Mouse (Mus musculus) liver, embryonic 15.5 days (tissue): ENCODE results near the gene Pax1. TPM values are rescaled to one million over a fixed set of nuclear protein-coding genes. Genes with fewer than 3 reads are reported as not detected.

ENCODE experiments used
- ATAC-seq: fragments of 200-750 bp; cut with Nextera tagmentation; 2 replicates; pipeline ENCODE4 v1.8.0; 2017; ENCODE audit warnings: moderate number of reproducible peaks, mild to moderate bottlenecking, moderate library complexity; ENCODE audit not compliant: insufficient read depth
- H3K27ac ChIP-seq: fragments of 300-500 bp; sonication (generic); replicated peaks from 2 replicates; pipeline ENCODE4 v1.5.1; 2015; ENCODE audit warnings: mild to moderate bottlenecking, inconsistent platforms
- H3K27me3 ChIP-seq: fragments of 300-500 bp; sonication (generic); 2 replicates; pipeline ENCODE4 v1.6.1; 2015; ENCODE audit warnings: mild to moderate bottlenecking, inconsistent platforms
- H3K36me3 ChIP-seq: fragments of 300-500 bp; sonication (generic); replicated peaks from 2 replicates; pipeline ENCODE4 v1.6.1; 2015; ENCODE audit warnings: moderate library complexity, mild to moderate bottlenecking, inconsistent platforms
- H3K4me1 ChIP-seq: fragments of 300-500 bp; sonication (generic); replicated peaks from 2 replicates; pipeline ENCODE4 v1.6.1; 2015; ENCODE audit warnings: inconsistent platforms
- H3K4me2 ChIP-seq: fragments of 300-500 bp; sonication (generic); 2 replicates; pipeline ENCODE4 v1.6.1; 2015; ENCODE audit warnings: moderate library complexity, mild to moderate bottlenecking, inconsistent platforms
- H3K4me3 ChIP-seq: fragments of 300-500 bp; sonication (generic); replicated peaks from 2 replicates; pipeline ENCODE4 v1.5.1; 2015; ENCODE audit warnings: mild to moderate bottlenecking, inconsistent platforms
- H3K9ac ChIP-seq: fragments of 300-500 bp; sonication (generic); 2 replicates; pipeline ENCODE4 v1.6.1; 2015; ENCODE audit warnings: moderate library complexity, mild to moderate bottlenecking, inconsistent platforms
- H3K9me3 ChIP-seq: fragments of 300-500 bp; sonication (generic); replicated peaks from 2 replicates; pipeline ENCODE4 v1.6.1; 2016; ENCODE audit warnings: inconsistent platforms
- WGBS: fragments of 180-500 bp; shearing (Covaris S2); methylation state at CpG from one replicate; pipeline ENCODE4 v1.1.7; 2015; ENCODE audit warnings: mixed read lengths; ENCODE audit not compliant: insufficient replicate concordance; 5-methylcytosine and 5-hydroxymethylcytosine counted together
- polyA plus RNA-seq: library from polyadenylated mRNA; unstranded; fragments of >200 nt; fragmentation: Nextera tagmentation; extraction: Ambion mirVana; gene quantifications from 2 replicates; pipeline ENCODE4 v1.2.1, GENCODE M21; 2015

Pax1 gene
- polyA plus RNA-seq, 1 experiment from 2014 or later: not detected

GRCm38 (mm10) chr2:147372947-147373666 is 11.4 kb downstream of the Pax1 start:
- Histone ChIP-seq H3K36me3 (no peaks in the 10 kb centered on the region), H3K4me1 (no peaks in the 10 kb centered on the region), H3K9me3 (no peaks in the 10 kb centered on the region), H3K27me3 (peaks cover 79% of the 10 kb centered on the region), H3K4me2 (no peak overlapping the region), H3K27ac (no peak overlapping the region), H3K9ac (no peak overlapping the region), H3K4me3 (no peak overlapping the region)
- WGBS: 2% methylated on average over 28 of the region's 28 CpGs
- no peak for ATAC-seq

- ATAC-seq: no peak
- no peak overlapping the region for H3K4me2 ChIP-seq
These were observed 11.9 kb downstream of the Pax1 start for GRCm38 (mm10) chr2:147373667-147374007.

GRCm38 (mm10) chr2:147374245-147374644 is 12.5 kb downstream of the Pax1 start:
- Histone ChIP-seq H3K36me3 (no peaks in the 10 kb centered on the region), H3K27ac (no peak overlapping the region), H3K4me2 (no peak overlapping the region), H3K9me3 (no peaks in the 10 kb centered on the region), H3K4me1 (no peaks in the 10 kb centered on the region), H3K4me3 (no peak overlapping the region), H3K27me3 (peaks cover 74% of the 10 kb centered on the region), H3K9ac (no peak overlapping the region)
- no peak for ATAC-seq
- under 1% methylated on average over 4 of the region's 4 CpGs for WGBS

More at GRCm38 (mm10) chr2:147373667-147374007, 11.9 kb downstream of the Pax1 start:
- WGBS: 1% methylated on average over 19 of the region's 19 CpGs
- Histone ChIP-seq H3K27me3 (peaks cover 74% of the 10 kb centered on the region), H3K9ac (no peak overlapping the region), H3K36me3 (no peaks in the 10 kb centered on the region), H3K4me3 (no peak overlapping the region), H3K27ac (no peak overlapping the region), H3K4me1 (no peaks in the 10 kb centered on the region), H3K9me3 (no peaks in the 10 kb centered on the region)

- 8% methylated on average over 8 of the region's 8 CpGs for WGBS
- no peak for ATAC-seq
- Histone ChIP-seq H3K4me2 (no peak overlapping the region), H3K36me3 (no peaks in the 10 kb centered on the region), H3K9ac (no peak overlapping the region), H3K27me3 (peaks cover 65% of the 10 kb centered on the region), H3K4me3 (no peak overlapping the region), H3K9me3 (no peaks in the 10 kb centered on the region), H3K4me1 (no peaks in the 10 kb centered on the region), H3K27ac (no peak overlapping the region)
These were observed 13.4 kb downstream of the Pax1 start for GRCm38 (mm10) chr2:147375019-147375715.

GRCm38 (mm10) chr2:147378934-147379333 is 17.2 kb downstream of the Pax1 start:
- Histone ChIP-seq H3K9me3 (no peaks in the 10 kb centered on the region), H3K4me3 (no peak overlapping the region), H3K4me2 (no peak overlapping the region), H3K27ac (no peak overlapping the region), H3K9ac (no peak overlapping the region), H3K36me3 (no peaks in the 10 kb centered on the region), H3K27me3 (peaks cover 30% of the 10 kb centered on the region), H3K4me1 (no peaks in the 10 kb centered on the region)
- ATAC-seq: no peak
- WGBS: 7% methylated on average over 4 of the region's 4 CpGs

GRCm38 (mm10) chr2:147383373-147383772 is 21.6 kb downstream of the Pax1 start:
- H3K4me1 ChIP-seq: no peaks in the 10 kb centered on the region
- no peaks in the 10 kb centered on the region for H3K36me3 ChIP-seq
- no peaks in the 10 kb centered on the region for H3K9me3 ChIP-seq
- no peak overlapping the region for H3K27ac ChIP-seq
- no peak for ATAC-seq
- no peak overlapping the region for H3K4me2 ChIP-seq
- no peak overlapping the region for H3K4me3 ChIP-seq
- WGBS: 74% methylated on average over 2 of the region's 2 CpGs
- H3K9ac ChIP-seq: no peak overlapping the region
- no peaks in the 10 kb centered on the region for H3K27me3 ChIP-seq

- 42% methylated on average over 5 of the region's 5 CpGs for WGBS
- H3K36me3 ChIP-seq: no peaks in the 10 kb centered on the region
- no peak for ATAC-seq
- H3K27me3 ChIP-seq: no peaks in the 10 kb centered on the region
- no peak overlapping the region for H3K4me3 ChIP-seq
- H3K4me2 ChIP-seq: no peak overlapping the region
- H3K9me3 ChIP-seq: no peaks in the 10 kb centered on the region
- H3K27ac ChIP-seq: no peak overlapping the region
- no peaks in the 10 kb centered on the region for H3K4me1 ChIP-seq
- no peak overlapping the region for H3K9ac ChIP-seq
These were observed 25.2 kb downstream of the Pax1 start for GRCm38 (mm10) chr2:147386949-147387348.

- no peaks in the 10 kb centered on the region for H3K9me3 ChIP-seq
- no peak overlapping the region for H3K4me3 ChIP-seq
- H3K9ac ChIP-seq: no peak overlapping the region
- no peak overlapping the region for H3K4me2 ChIP-seq
- no peaks in the 10 kb centered on the region for H3K36me3 ChIP-seq
- no peak overlapping the region for H3K27ac ChIP-seq
- no peaks in the 10 kb centered on the region for H3K27me3 ChIP-seq
- no peak for ATAC-seq
- WGBS: 39% methylated on average over 1 of the region's 1 CpGs
- no peaks in the 10 kb centered on the region for H3K4me1 ChIP-seq
These were observed 47.6 kb downstream of the Pax1 start for GRCm38 (mm10) chr2:147409323-147409722.

- WGBS: 73% methylated on average over 3 of the region's 3 CpGs
- no peaks in the 10 kb centered on the region for H3K36me3 ChIP-seq
- ATAC-seq: no peak
These were observed 53.3 kb downstream of the Pax1 start for GRCm38 (mm10) chr2:147415037-147415436.

GRCm38 (mm10) chr2:147424582-147425255 is 63.0 kb downstream of the Pax1 start:
- Histone ChIP-seq H3K4me3 (no peak overlapping the region), H3K36me3 (no peaks in the 10 kb centered on the region), H3K27ac (no peak overlapping the region), H3K4me1 (no peaks in the 10 kb centered on the region), H3K4me2 (no peak overlapping the region), H3K9ac (no peak overlapping the region), H3K27me3 (no peaks in the 10 kb centered on the region), H3K9me3 (no peaks in the 10 kb centered on the region)
- ATAC-seq: no peak
- WGBS: 46% methylated on average over 10 of the region's 10 CpGs

More at GRCm38 (mm10) chr2:147415037-147415436, 53.3 kb downstream of the Pax1 start:
- Histone ChIP-seq H3K27me3 (no peaks in the 10 kb centered on the region), H3K4me2 (no peak overlapping the region), H3K9ac (no peak overlapping the region), H3K27ac (no peak overlapping the region), H3K4me3 (no peak overlapping the region), H3K4me1 (no peaks in the 10 kb centered on the region), H3K9me3 (no peaks in the 10 kb centered on the region)

GRCm38 (mm10) chr2:147429607-147430356 is 68.1 kb downstream of the Pax1 start:
- H3K27ac ChIP-seq: no peak overlapping the region
- no peak overlapping the region for H3K4me2 ChIP-seq
- no peak for ATAC-seq
- WGBS: 20% methylated on average over 1 of the region's 1 CpGs
- no peaks in the 10 kb centered on the region for H3K4me1 ChIP-seq
- H3K4me3 ChIP-seq: no peak overlapping the region
- no peaks in the 10 kb centered on the region for H3K9me3 ChIP-seq
- no peaks in the 10 kb centered on the region for H3K27me3 ChIP-seq
- no peaks in the 10 kb centered on the region for H3K36me3 ChIP-seq
- no peak overlapping the region for H3K9ac ChIP-seq
